Mouse (Mus musculus) heart, embryonic 16.5 days (tissue): ENCODE data around the gene Capn15. TPM values are rescaled to one million over a fixed set of nuclear protein-coding genes. Genes with fewer than 3 reads are reported as not detected.

Experiments used
- ATAC-seq: fragments of 200-750 bp; cut with Nextera tagmentation; replicated peaks from 2 replicates; pipeline ENCODE4 v1.8.0; 2017; ENCODE audit warnings: moderate number of reproducible peaks; ENCODE audit not compliant: insufficient read depth, low FRiP score; ENCODE audit errors: extremely low read depth
- H3K27ac ChIP-seq: fragments of 300-500 bp; sonication (generic); 2 replicates; pipeline ENCODE4 v1.5.1; 2014; ENCODE audit warnings: mild to moderate bottlenecking, low read length, control low read depth, moderate library complexity
- H3K27me3 ChIP-seq: fragments of 300-500 bp; sonication (generic); 2 replicates; pipeline ENCODE4 v1.6.1; 2014; ENCODE audit warnings: low read length, mixed read lengths; ENCODE audit not compliant: control insufficient read depth, insufficient read depth
- H3K36me3 ChIP-seq: fragments of 300-500 bp; sonication (generic); 2 replicates; pipeline ENCODE4 v1.6.1; 2014; ENCODE audit not compliant: control insufficient read depth, insufficient read depth
- H3K4me1 ChIP-seq: fragments of 300-500 bp; sonication (generic); 2 replicates; pipeline ENCODE4 v1.6.1; 2014; ENCODE audit warnings: low read length, mixed read lengths; ENCODE audit not compliant: control insufficient read depth, insufficient read depth
- H3K4me2 ChIP-seq: fragments of 300-500 bp; sonication (generic); 2 replicates; pipeline ENCODE4 v1.6.1; 2014; ENCODE audit warnings: low read depth, mild to moderate bottlenecking, control low read depth, low read length
- H3K4me3 ChIP-seq: fragments of 300-500 bp; sonication (generic); 2 replicates; pipeline ENCODE4 v1.5.1; 2014; ENCODE audit warnings: mild to moderate bottlenecking, control low read depth, low read length
- H3K9ac ChIP-seq: fragments of 300-500 bp; sonication (generic); 2 replicates; pipeline ENCODE4 v1.6.1; 2014; ENCODE audit warnings: low read length, control low read depth
- H3K9me3 ChIP-seq: fragments of 300-500 bp; sonication (generic); replicated peaks from 2 replicates; pipeline ENCODE4 v1.6.1; 2016; ENCODE audit warnings: low read length; ENCODE audit not compliant: control insufficient read depth
- WGBS: fragments of 180-500 bp; shearing (Covaris S2); extraction: QIAGEN DNeasy Blood & Tissue Kit; methylation state at CpG from one replicate; pipeline ENCODE4 v1.1.7; 2014; 5-methylcytosine and 5-hydroxymethylcytosine counted together
- polyA plus RNA-seq: library from polyadenylated mRNA; unstranded; fragments of >200 nt; fragmentation: Nextera tagmentation; extraction: Ambion mirVana; gene quantifications from 2 replicates; pipeline ENCODE4 v1.2.1, GENCODE M21; 2015

The Capn15 gene
- polyA plus RNA-seq, 1 experiment from 2014 or later, result 14.5 TPM

GRCm38 (mm10) chr17:25961566-25961965 lies 24.0 kb downstream of the Capn15 start:
- H3K36me3 ChIP-seq, result 0 out of 2 replicates have a peak, but pooled peaks cover 3% of the 10 kb centered on the region
- no peak overlapping the region for H3K4me3 ChIP-seq
- no peaks in the 10 kb centered on the region for H3K27me3 ChIP-seq
- 90% methylated on average over 5 of the region's 5 CpGs for WGBS
- H3K9me3 ChIP-seq, result no peaks in the 10 kb centered on the region
- ATAC-seq, result no peak
- H3K9ac ChIP-seq, result no peak overlapping the region
- H3K27ac ChIP-seq, result no peak overlapping the region
- H3K4me1 ChIP-seq, result no peaks in the 10 kb centered on the region
- no peak overlapping the region for H3K4me2 ChIP-seq

GRCm38 (mm10) chr17:25959630-25960467 lies 25.7 kb downstream of the Capn15 start:
- no peak overlapping the region for H3K27ac ChIP-seq
- WGBS, result 88% methylated on average over 23 of the region's 23 CpGs
- H3K36me3 ChIP-seq, result 0 out of 2 replicates have a peak, but pooled peaks cover 3% of the 10 kb centered on the region
- ATAC-seq, result no peak
- H3K27me3 ChIP-seq, result no peaks in the 10 kb centered on the region
- no peak overlapping the region for H3K4me2 ChIP-seq
- no peaks in the 10 kb centered on the region for H3K4me1 ChIP-seq
- H3K9ac ChIP-seq, result no peak overlapping the region
- no peaks in the 10 kb centered on the region for H3K9me3 ChIP-seq
- no peak overlapping the region for H3K4me3 ChIP-seq

GRCm38 (mm10) chr17:25958771-25959494 lies 26.7 kb downstream of the Capn15 start:
- Histone ChIP-seq H3K27ac (no peak overlapping the region), H3K4me3 (no peak overlapping the region), H3K9ac (no peak overlapping the region), H3K4me2 (no peak overlapping the region), H3K4me1 (no peaks in the 10 kb centered on the region), H3K27me3 (no peaks in the 10 kb centered on the region; the same call in 1 of the 2 replicates), H3K9me3 (no peaks in the 10 kb centered on the region), H3K36me3 (0 out of 2 replicates have a peak, but pooled peaks cover 3% of the 10 kb centered on the region)
- WGBS, result 91% methylated on average over 11 of the region's 11 CpGs
- no peak for ATAC-seq

GRCm38 (mm10) chr17:25957586-25958051 lies 28.0 kb downstream of the Capn15 start:
- Histone ChIP-seq H3K9ac (no peak overlapping the region), H3K9me3 (no peaks in the 10 kb centered on the region), H3K4me3 (no peak overlapping the region), H3K27ac (no peak overlapping the region), H3K4me1 (no peaks in the 10 kb centered on the region), H3K27me3 (peaks cover 11% of the 10 kb centered on the region), H3K4me2 (no peak overlapping the region), H3K36me3 (0 out of 2 replicates have a peak, but pooled peaks cover 3% of the 10 kb centered on the region)
- ATAC-seq, result no peak
- WGBS, result 86% methylated on average over 14 of the region's 14 CpGs

- WGBS, result 82% methylated on average over 7 of the region's 7 CpGs
- H3K27me3 ChIP-seq, result peaks cover 21% of the 10 kb centered on the region
- no peak overlapping the region for H3K4me3 ChIP-seq
- no peak overlapping the region for H3K4me2 ChIP-seq
- 0 out of 2 replicates have a peak, but pooled peaks cover 2% of the 10 kb centered on the region for H3K4me1 ChIP-seq
- no peaks in the 10 kb centered on the region for H3K9me3 ChIP-seq
- 0 out of 2 replicates have a peak, but pooled peaks cover 3% of the 10 kb centered on the region for H3K36me3 ChIP-seq
- no peak for ATAC-seq
- H3K9ac ChIP-seq, result no peak overlapping the region
- H3K27ac ChIP-seq, result no peak overlapping the region
Measured at GRCm38 (mm10) chr17:25956631-25957030, 29.0 kb downstream of the Capn15 start.

GRCm38 (mm10) chr17:25956201-25956600 lies 29.4 kb downstream of the Capn15 start:
- Histone ChIP-seq H3K27me3 (peaks cover 26% of the 10 kb centered on the region), H3K9me3 (no peaks in the 10 kb centered on the region), H3K4me1 (peaks cover 3% of the 10 kb centered on the region), H3K4me3 (no peak overlapping the region), H3K36me3 (0 out of 2 replicates have a peak, but pooled peaks cover 3% of the 10 kb centered on the region), H3K27ac (no peak overlapping the region), H3K9ac (no peak overlapping the region), H3K4me2 (no peak overlapping the region)
- no peak for ATAC-seq
- WGBS, result 74% methylated on average over 7 of the region's 7 CpGs

GRCm38 (mm10) chr17:25955736-25956135 lies 29.9 kb downstream of the Capn15 start:
- peaks cover 5% of the 10 kb centered on the region for H3K4me1 ChIP-seq
- no peaks in the 10 kb centered on the region for H3K9me3 ChIP-seq
- 0 out of 2 replicates have a peak, but pooled peaks cover 3% of the 10 kb centered on the region for H3K36me3 ChIP-seq
- H3K27me3 ChIP-seq, result peaks cover 30% of the 10 kb centered on the region
- no peak overlapping the region for H3K4me3 ChIP-seq
- H3K4me2 ChIP-seq, result no peak overlapping the region
- WGBS, result 46% methylated on average over 3 of the region's 3 CpGs
- no peak overlapping the region for H3K27ac ChIP-seq
- no peak for ATAC-seq
- H3K9ac ChIP-seq, result no peak overlapping the region

GRCm38 (mm10) chr17:25954671-25955070 lies 30.9 kb downstream of the Capn15 start:
- no peak overlapping the region for H3K4me3 ChIP-seq
- WGBS, result 75% methylated on average over 2 of the region's 2 CpGs
- 0 out of 2 replicates have a peak, but pooled peaks cover 3% of the 10 kb centered on the region for H3K36me3 ChIP-seq
- no peaks in the 10 kb centered on the region for H3K9me3 ChIP-seq
- peaks cover 5% of the 10 kb centered on the region for H3K4me1 ChIP-seq
- no peak overlapping the region for H3K4me2 ChIP-seq
- no peak for ATAC-seq
- peaks cover 39% of the 10 kb centered on the region for H3K27me3 ChIP-seq
- H3K27ac ChIP-seq, result no peak overlapping the region
- H3K9ac ChIP-seq, result no peak overlapping the region

GRCm38 (mm10) chr17:25953161-25953560 lies 32.4 kb downstream of the Capn15 start:
- ATAC-seq, result no peak
- no peak overlapping the region for H3K4me2 ChIP-seq
- no peak overlapping the region for H3K9ac ChIP-seq
- H3K27me3 ChIP-seq, result peaks cover 39% of the 10 kb centered on the region
- peaks cover 5% of the 10 kb centered on the region for H3K4me1 ChIP-seq
- H3K9me3 ChIP-seq, result no peaks in the 10 kb centered on the region
- no peak overlapping the region for H3K4me3 ChIP-seq
- 75% methylated on average over 5 of the region's 5 CpGs for WGBS
- H3K36me3 ChIP-seq, result no peaks in the 10 kb centered on the region
- no peak overlapping the region for H3K27ac ChIP-seq
